Mouse (Mus musculus) forebrain, embryonic 14.5 days (tissue): ENCODE measurements at regions not wholly inside any gene's neighbourhood (a gene's known extent, or its start where the extent isn't known, plus 50 kb on each side); places are given as distances from the start of the nearest gene placed in this dataset.
A peak's percentile ranks its signal among the peaks of the same experiment; 100 is the strongest.

Experiments used
- ATAC-seq: fragments of 200-750 bp; cut with Nextera tagmentation; 2 replicates; pipeline ENCODE4 v1.8.0; 2017; ENCODE audit warnings: mild to moderate bottlenecking, moderate library complexity
- DNase-seq: peaks from one replicate; pipeline ENCODE4 v3.0.0-alpha.2; 2015; ENCODE audit warnings: low spot score
- H3K27ac ChIP-seq: fragments of 300-500 bp; sonication (generic); 2 replicates; pipeline ENCODE4 v1.5.1; 2014; ENCODE audit warnings: low read depth, mild to moderate bottlenecking, control low read depth, low read length, moderate library complexity
- H3K27me3 ChIP-seq: fragments of 300-500 bp; sonication (generic); replicated peaks from 2 replicates; pipeline ENCODE4 v1.6.1; 2014; ENCODE audit warnings: low read length, control low read depth, mixed read lengths; ENCODE audit not compliant: control insufficient read depth, insufficient read depth
- H3K36me3 ChIP-seq: fragments of 300-500 bp; sonication (generic); 2 replicates; pipeline ENCODE4 v1.6.1; 2014; ENCODE audit warnings: low read length, control low read depth; ENCODE audit not compliant: control insufficient read depth, insufficient read depth
- H3K4me1 ChIP-seq: fragments of 300-500 bp; sonication (generic); 2 replicates; pipeline ENCODE4 v1.6.1; 2014; ENCODE audit warnings: antibody characterized with exemption, low read length, control low read depth; ENCODE audit not compliant: control insufficient read depth, insufficient read depth
- H3K4me2 ChIP-seq: fragments of 300-500 bp; sonication (generic); 2 replicates; pipeline ENCODE4 v1.6.1; 2014; ENCODE audit warnings: mild to moderate bottlenecking, control low read depth, low read length
- H3K4me3 ChIP-seq: fragments of 300-500 bp; sonication (generic); 2 replicates; pipeline ENCODE4 v1.5.1; 2014; ENCODE audit warnings: low read depth, low read length, control low read depth
- H3K9ac ChIP-seq: fragments of 300-500 bp; sonication (generic); 2 replicates; pipeline ENCODE4 v1.6.1; 2014; ENCODE audit warnings: mild to moderate bottlenecking, low read length, control low read depth, moderate library complexity
- H3K9me3 ChIP-seq: fragments of 300-500 bp; sonication (generic); replicated peaks from 2 replicates; pipeline ENCODE4 v1.6.1; 2016; ENCODE audit warnings: low read length, control low read depth, mixed read lengths; ENCODE audit not compliant: control insufficient read depth
- WGBS: fragments of 180-500 bp; shearing (Covaris S2); extraction: QIAGEN DNeasy Blood & Tissue Kit; methylation state at CpG from one replicate; pipeline ENCODE4 v1.1.7; 2014; 5-methylcytosine and 5-hydroxymethylcytosine counted together

DNA sequence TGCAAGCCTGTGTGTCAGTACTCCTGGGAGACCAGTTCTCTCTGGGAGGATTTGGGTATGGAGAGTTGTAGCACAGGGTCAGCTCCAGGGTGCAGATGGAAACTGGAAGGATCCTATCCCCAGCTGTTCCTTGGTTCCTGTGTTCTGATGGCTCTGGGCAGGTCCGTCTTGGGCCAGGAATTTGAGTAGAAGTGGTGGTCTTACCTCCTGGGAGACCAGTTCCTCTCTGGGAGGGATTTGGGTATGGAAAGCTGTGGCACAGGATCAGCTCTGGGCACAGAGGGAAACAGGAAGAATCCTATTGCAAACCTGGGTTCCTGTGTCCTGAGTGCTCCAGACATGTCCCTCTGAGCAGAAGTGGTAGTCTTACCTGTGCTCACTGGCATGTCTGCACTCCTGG, 314.5 kb downstream of the Wdr11 start:
- peaks cover 4% of the 10 kb centered on the region; the same call in 1 of the 2 replicates for H3K4me1 ChIP-seq
- no peak for DNase-seq
- 84% methylated on average over 1 of the region's 1 CpGs for WGBS

DNA sequence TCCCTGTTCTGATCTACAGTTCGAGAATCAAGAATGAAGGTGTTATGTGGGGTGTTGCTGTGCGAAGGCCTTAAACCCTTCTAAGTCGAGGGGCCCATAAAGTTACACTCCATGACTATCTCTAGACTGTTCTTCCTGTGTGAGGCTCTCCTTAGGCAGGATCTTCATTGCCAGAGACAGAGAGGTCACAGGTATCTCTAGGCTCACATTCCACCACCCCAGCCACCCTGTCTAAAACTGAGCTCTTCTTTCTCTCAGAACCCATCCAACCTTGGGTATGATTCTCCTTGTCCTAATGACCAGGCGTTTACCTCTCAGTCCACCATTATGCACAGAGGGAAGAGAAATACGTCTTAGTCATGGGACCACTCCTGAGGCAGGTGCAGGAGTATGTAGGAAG, 317.2 kb downstream of the Wdr11 start:
- no peak overlapping the region for H3K4me3 ChIP-seq
- DNase-seq (no peak), ATAC-seq (no peak)
- H3K9ac ChIP-seq = no peak overlapping the region
- no peaks in the 10 kb centered on the region for H3K36me3 ChIP-seq
- H3K4me1 ChIP-seq = no peaks in the 10 kb centered on the region
- no peaks in the 10 kb centered on the region for H3K27me3 ChIP-seq
- 95% methylated on average over 5 of the region's 5 CpGs for WGBS
- no peak overlapping the region for H3K4me2 ChIP-seq
- H3K9me3 ChIP-seq = no peaks in the 10 kb centered on the region
- no peak overlapping the region for H3K27ac ChIP-seq

More for the DNA sequence above, 314.5 kb downstream of the Wdr11 start:
- H3K27ac ChIP-seq = no peak overlapping the region
- no peak for ATAC-seq
- H3K4me3 ChIP-seq = no peak overlapping the region
- H3K27me3 ChIP-seq = no peaks in the 10 kb centered on the region
- H3K9me3 ChIP-seq = no peaks in the 10 kb centered on the region
- H3K4me2 ChIP-seq = no peak overlapping the region
- H3K9ac ChIP-seq = no peak overlapping the region
- H3K36me3 ChIP-seq = no peaks in the 10 kb centered on the region

DNA sequence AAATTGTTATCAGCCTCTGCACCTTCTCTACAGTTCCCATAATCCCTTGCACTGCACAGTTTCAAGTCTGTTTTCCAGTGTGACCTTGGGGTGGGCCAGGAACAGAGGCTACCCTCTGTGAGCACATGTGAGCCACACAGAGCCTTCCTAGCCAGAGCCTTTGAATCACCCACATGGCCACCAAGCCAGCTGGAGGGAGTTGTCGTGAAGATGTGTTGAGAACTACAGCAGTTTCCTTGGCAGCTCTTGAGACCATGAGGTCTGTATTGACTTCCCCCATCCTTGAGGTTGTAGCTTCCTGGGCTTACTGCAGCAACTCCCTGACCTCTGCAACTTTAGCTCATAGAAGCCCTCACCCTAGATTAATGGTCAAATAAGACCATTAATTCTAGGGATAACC, 318.1 kb downstream of the Wdr11 start:
- Histone ChIP-seq H3K36me3 (no peaks in the 10 kb centered on the region), H3K4me1 (no peaks in the 10 kb centered on the region), H3K27me3 (no peaks in the 10 kb centered on the region), H3K9ac (no peak overlapping the region), H3K27ac (no peak overlapping the region), H3K4me3 (no peak overlapping the region), H3K9me3 (no peaks in the 10 kb centered on the region), H3K4me2 (no peak overlapping the region)
- ATAC-seq (no peak), DNase-seq (no peak)
- WGBS = 89% methylated on average over 1 of the region's 1 CpGs

DNA sequence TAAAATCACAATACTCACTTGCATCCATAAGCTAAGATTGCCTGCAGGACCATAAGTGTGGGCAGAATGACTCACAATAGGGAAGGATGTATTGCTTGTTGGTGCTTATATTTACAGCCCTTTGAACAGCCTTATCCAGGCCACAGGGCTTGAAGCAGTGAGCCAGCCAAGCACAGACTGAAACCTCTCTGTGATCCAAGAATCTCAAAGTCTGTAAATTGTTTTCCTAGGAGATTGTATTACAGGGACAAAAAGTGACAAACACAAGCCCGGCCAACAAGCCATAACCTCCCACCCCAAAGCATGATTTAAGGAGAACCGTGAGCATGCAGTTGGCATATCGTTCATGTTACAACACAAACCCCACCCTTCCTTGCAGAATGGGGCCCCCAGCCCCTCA, 319.2 kb downstream of the Wdr11 start:
- ATAC-seq = no peak
- no peaks in the 10 kb centered on the region for H3K27me3 ChIP-seq
- no peaks in the 10 kb centered on the region for H3K9me3 ChIP-seq
- H3K4me2 ChIP-seq = no peak overlapping the region
- no peak overlapping the region for H3K27ac ChIP-seq
- DNase-seq = no peak
- H3K4me1 ChIP-seq = no peaks in the 10 kb centered on the region
- no peak overlapping the region for H3K9ac ChIP-seq
- H3K4me3 ChIP-seq = no peak overlapping the region
- H3K36me3 ChIP-seq = no peaks in the 10 kb centered on the region
- WGBS = 95% methylated on average over 3 of the region's 3 CpGs

DNA sequence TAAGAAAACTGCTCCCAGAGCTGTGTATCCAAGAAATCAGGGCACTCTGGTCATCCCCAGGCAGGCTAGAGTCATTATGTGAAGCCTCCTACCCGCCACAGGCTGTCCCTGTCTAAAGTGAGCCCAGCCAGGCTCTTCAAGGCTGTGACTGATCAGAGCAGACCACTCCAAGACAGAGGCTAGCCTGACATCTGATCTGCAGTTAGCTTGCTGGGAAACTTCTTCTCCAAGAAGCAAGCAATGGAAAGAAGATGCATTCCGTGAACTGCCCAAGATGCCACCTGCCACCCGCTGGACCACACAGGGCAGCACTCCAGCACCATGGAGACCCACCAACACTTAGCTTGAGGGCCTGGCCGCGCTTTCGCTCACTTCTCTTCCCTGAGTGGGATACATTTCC, 323.2 kb downstream of the Wdr11 start:
- H3K27me3 ChIP-seq = no peaks in the 10 kb centered on the region
- H3K9ac ChIP-seq = no peak overlapping the region
- no peaks in the 10 kb centered on the region for H3K36me3 ChIP-seq
- H3K27ac ChIP-seq = no peak overlapping the region
- WGBS = 98% methylated on average over 6 of the region's 6 CpGs
- DNase-seq = no peak
- no peak for ATAC-seq
- H3K4me2 ChIP-seq = no peak overlapping the region
- no peak overlapping the region for H3K4me3 ChIP-seq
- H3K4me1 ChIP-seq = peaks cover 8% of the 10 kb centered on the region
- no peaks in the 10 kb centered on the region for H3K9me3 ChIP-seq

DNA sequence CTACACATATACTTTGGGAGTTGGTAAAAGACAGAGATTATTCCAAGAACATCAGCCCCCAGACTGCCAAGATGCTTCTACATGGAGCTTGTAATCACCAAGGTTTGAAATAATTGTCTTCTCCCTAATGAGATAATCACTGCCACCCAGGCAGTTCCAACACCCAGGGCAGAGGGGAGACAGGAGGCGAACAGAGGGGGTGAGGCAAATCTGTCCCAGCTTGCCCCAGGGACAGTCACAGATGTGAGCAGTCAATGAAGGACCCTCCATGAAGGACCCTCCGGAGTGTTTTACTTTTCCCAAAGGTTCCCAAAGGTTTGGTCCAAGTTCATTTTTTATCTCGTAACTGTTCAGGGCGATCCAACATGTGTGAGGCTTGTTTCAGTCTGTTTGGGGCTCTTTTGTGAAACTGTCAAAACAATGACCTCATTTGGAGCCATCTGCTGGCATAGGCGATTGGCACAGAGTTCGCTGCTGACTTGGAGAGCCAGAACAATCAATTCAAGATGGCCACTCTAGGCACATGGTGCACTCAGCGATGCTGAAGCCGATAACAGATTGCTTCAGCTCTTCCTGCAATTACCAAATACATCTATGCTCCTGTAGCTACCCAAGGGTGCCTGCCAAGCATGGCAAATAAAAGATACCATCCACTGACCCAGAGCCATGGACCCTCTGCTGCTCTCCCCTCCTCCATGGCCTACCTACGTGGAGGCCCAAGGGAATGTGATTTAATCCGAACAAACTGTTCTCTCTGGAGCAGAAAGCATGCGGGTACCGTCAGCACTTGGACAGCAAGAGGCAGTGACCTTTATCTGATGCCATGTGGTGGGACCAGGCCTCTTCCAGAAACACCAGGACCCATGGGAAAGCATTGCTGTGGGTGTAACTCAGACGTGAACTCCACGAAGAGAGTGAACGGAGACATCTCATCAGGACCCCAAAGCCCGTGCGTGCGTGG, 326.9 kb downstream of the Wdr11 start:
- no peak overlapping the region for H3K4me3 ChIP-seq
- H3K9ac ChIP-seq = no peak overlapping the region
- no peaks in the 10 kb centered on the region for H3K27me3 ChIP-seq
- DNase-seq = peak; percentile 81
- H3K9me3 ChIP-seq = no peaks in the 10 kb centered on the region
- no peaks in the 10 kb centered on the region for H3K36me3 ChIP-seq
- H3K27ac ChIP-seq = no peak overlapping the region
- peak; percentile 77 for ATAC-seq
- peaks cover 14% of the 10 kb centered on the region for H3K4me1 ChIP-seq
- H3K4me2 ChIP-seq = no peak overlapping the region
- WGBS = 61% methylated on average over 18 of the region's 18 CpGs

DNA sequence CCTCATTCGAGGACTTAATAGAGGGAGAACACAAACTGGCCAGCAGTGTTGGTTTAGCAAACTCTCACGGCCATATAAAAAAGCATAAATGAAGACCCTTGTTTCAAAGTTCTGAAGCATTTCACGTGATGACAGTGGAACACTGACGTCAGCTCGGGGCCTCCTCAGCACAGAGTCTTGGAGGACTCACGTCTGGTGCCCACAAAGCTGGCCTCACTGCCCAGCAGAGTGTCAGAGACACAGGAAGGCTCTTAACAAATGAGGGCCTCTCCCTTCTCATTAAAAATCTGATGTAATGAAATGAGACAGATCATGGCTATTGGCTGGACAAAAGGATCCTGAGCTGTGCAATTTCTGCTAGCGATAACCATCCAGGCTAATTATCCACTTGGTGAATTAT, 330.6 kb downstream of the Wdr11 start:
- no peaks in the 10 kb centered on the region for H3K9me3 ChIP-seq
- DNase-seq = peak; percentile 82
- H3K36me3 ChIP-seq = no peaks in the 10 kb centered on the region
- no peak overlapping the region; the same call in 1 of the 2 replicates for H3K27ac ChIP-seq
- WGBS = 12% methylated on average over 7 of the region's 7 CpGs
- peaks cover 14% of the 10 kb centered on the region for H3K4me1 ChIP-seq
- no peak overlapping the region for H3K9ac ChIP-seq
- peak; percentile 87 for ATAC-seq
- H3K4me3 ChIP-seq = no peak overlapping the region
- no peak overlapping the region; the same call in 1 of the 2 replicates for H3K4me2 ChIP-seq
- H3K27me3 ChIP-seq = no peaks in the 10 kb centered on the region

DNA sequence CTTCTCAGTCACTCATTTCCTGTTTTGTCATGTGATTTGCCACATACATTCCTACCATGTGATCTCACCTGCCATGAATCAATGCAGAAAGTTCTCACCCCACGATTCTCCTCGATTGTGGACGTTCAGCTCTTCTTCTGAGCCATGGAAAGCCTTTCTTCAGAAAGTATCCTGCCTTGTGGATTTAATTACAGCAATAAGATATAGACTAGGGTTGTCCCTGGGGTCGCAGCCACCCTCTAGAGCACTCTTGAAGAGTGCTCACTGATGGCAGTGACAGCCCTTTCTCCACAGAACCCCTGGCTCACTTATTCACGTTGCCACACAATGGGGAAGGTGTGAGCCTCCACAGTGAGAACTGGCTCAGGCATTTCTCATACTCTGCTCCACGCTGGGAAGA, 345.1 kb downstream of the Wdr11 start:
- ATAC-seq (no peak), DNase-seq (no peak)
- H3K9me3 ChIP-seq = no peaks in the 10 kb centered on the region
- no peaks in the 10 kb centered on the region for H3K4me1 ChIP-seq
- H3K27ac ChIP-seq = no peak overlapping the region
- H3K4me2 ChIP-seq = no peak overlapping the region
- no peak overlapping the region for H3K4me3 ChIP-seq
- 84% methylated on average over 6 of the region's 6 CpGs for WGBS
- no peak overlapping the region for H3K9ac ChIP-seq
- H3K27me3 ChIP-seq = no peaks in the 10 kb centered on the region
- H3K36me3 ChIP-seq = no peaks in the 10 kb centered on the region

DNA sequence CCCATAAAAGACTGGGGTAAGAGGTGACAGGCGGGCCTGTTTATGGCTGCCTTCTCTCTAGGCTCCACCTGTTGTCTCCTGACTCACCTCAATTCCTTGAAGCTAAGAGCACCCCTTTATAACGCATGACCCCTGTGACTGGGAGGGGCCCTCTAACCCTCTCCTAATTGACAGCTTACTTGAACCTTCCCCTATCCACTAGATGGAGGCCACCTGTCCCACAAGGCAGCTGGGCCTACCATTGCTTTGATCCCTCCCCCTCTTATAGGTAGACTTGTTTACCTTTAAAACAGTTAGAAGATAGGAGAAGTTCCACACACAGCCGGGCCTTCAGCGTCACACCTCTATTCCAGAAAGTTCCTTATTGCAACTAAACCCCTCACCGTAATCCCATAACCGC, 346.1 kb downstream of the Wdr11 start:
- Histone ChIP-seq H3K4me2 (no peak overlapping the region), H3K4me1 (no peaks in the 10 kb centered on the region), H3K27ac (no peak overlapping the region), H3K27me3 (no peaks in the 10 kb centered on the region), H3K9me3 (no peaks in the 10 kb centered on the region), H3K36me3 (no peaks in the 10 kb centered on the region), H3K4me3 (no peak overlapping the region), H3K9ac (no peak overlapping the region)
- ATAC-seq (no peak), DNase-seq (no peak)
- 94% methylated on average over 6 of the region's 6 CpGs for WGBS
